Mouse (Mus musculus): ENCODE measurements around the gene Camkk1. TPM values are rescaled to one million over a fixed set of nuclear protein-coding genes. Genes with fewer than 3 reads are reported as not detected.

Camkk1 gene
- polyA plus RNA-seq, 1 experiment, result 90.0 TPM

DNA sequence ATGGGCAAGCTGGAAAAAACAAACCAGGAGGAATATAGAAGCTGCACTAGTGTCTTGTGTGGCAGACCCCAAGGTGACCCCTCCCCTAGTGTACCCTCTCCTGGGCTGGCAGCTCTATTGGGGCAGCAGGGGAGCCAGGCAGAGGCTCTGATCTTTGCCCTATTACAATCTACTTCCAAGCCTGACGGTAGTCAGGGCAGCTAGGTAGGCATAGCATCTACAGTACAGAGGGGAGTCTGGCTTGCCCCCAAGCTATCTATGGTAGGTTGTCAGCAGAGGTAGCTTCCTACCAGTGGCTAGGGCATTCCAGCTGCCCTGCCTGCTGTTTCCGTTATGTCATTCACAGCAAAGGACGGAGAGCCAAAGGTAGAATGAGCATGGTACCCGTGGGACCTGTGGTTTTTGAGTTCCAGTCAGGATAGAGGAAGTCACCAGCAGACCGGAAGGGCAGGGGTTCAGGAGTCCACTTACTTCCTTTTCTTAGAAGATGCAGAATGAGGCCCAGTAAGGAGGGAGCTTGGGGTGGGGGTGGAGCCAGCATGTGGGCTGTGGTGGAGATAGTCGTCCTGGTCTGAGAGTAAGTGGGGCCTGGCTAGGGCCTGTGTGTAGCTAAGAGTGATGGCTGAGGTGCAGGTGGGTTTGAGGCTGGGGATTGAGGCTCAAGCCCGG lies 5.6 kb downstream of the Camkk1 start:
- TF ChIP-seq POLR2A (IDR thresholded peaks at IDR 0.05; ENCODE audit: extremely low read depth, insufficient read depth, low read length), result no peak
- no peak for TF ChIP-seq CTCF (IDR thresholded peaks at IDR 0.05; ENCODE audit: extremely low read depth, insufficient read depth, low read length)
- Histone ChIP-seq H3K4me1 (ENCODE audit: control insufficient read depth, insufficient read depth, low read length) (peaks cover 14% of the 10 kb centered on the region), H3K27ac (ENCODE audit: insufficient read depth, low read length) (no peak overlapping the region), H3K4me3 (ENCODE audit: insufficient read depth, low read length) (no peak overlapping the region)

DNA sequence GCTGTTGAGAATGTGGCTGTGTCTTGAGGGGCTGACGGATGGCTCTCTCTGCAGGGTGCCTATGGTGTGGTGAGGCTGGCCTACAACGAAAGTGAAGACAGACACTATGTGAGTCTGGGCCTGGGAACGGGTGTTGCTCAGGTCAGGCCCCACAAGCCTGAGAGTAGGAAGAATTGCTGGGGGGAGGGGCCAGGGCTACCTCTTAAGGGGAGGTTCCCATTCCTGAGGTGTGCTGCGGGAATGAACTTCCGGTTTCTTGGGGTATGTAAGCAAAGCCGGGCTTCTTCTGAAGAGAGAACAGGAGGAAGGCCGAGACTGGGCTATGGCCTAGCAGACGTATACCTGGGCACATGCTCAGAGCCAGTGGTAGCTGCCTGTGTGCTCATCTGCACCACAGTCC lies 8.2 kb downstream of the Camkk1 start:
- no peak for TF ChIP-seq POLR2A (IDR thresholded peaks at IDR 0.05; ENCODE audit: extremely low read depth, insufficient read depth, low read length)
- no peak for TF ChIP-seq CTCF (IDR thresholded peaks at IDR 0.05; ENCODE audit: extremely low read depth, insufficient read depth, low read length)
- H3K4me3 ChIP-seq (ENCODE audit: insufficient read depth, low read length), result no peak overlapping the region
- no peak overlapping the region for H3K27ac ChIP-seq (ENCODE audit: insufficient read depth, low read length)
- H3K4me1 ChIP-seq (ENCODE audit: control insufficient read depth, insufficient read depth, low read length), result peaks cover 11% of the 10 kb centered on the region; the same call in 1 of the 2 replicates

DNA sequence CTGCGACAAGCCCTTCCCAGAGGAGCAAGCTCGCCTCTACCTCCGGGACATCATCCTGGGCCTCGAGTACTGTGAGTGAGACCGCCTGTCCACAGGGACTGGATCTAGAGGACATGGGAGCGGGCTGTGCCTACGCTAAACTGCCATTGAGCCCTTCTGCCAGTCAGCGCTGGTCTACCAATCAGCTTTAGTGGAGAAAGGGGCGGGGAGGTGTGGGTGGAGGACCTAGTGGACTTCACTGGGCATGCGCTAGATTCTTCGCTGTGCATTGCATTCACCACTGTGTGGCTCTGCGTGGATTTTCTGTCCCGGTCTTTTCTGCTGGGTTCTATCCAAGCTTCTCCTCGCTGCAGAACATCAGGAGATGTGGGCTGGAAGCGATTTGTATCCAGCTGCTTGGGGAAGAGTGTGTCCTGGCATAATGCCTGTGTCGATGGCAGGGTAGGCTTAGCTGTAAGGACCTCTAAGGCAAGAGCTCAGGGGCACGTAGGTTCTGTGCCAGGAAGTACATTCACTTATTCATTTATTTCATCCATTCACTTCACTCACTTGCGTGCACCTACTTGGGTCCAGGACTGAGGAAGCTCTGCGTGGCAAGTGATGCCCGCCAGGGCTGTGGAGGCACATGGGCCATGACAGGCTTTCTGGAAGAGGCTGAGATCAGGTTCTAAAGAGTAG lies 12.2 kb downstream of the Camkk1 start:
- TF ChIP-seq CTCF (IDR thresholded peaks at IDR 0.05; ENCODE audit: extremely low read depth, insufficient read depth, low read length) (no peak), POLR2A (IDR thresholded peaks at IDR 0.05; ENCODE audit: extremely low read depth, insufficient read depth, low read length) (0 out of 2 replicates have a peak, but pooled peaks have one; percentile 36)
- Histone ChIP-seq H3K4me3 (ENCODE audit: insufficient read depth, low read length) (peak overlapping the region; percentile 1; the same call in 1 of the 2 replicates), H3K27ac (ENCODE audit: insufficient read depth, low read length) (no peak overlapping the region), H3K4me1 (ENCODE audit: control insufficient read depth, insufficient read depth, low read length) (0 out of 2 replicates have a peak, but pooled peaks cover 4% of the 10 kb centered on the region)

DNA sequence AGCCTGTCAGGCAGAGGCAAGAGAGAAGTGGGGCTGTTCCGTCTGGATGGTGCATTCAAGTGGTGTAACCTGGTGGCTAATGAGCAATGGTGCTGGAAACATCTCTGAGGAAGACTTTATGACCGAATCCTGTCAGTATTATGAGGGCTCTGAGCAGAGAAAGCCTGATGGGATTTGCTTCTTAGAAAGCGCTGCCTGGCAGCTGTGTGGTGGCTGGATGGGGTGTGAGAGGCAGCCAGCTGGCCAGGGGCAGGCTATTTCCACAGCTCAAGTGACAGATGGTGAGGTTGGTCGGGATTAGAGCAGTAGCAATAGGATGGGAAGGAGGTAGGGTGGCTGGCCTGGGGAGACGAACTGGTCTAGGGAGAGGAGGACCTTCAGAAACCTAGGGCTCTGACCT lies 12.7 kb downstream of the Camkk1 start:
- 0 out of 2 replicates have a peak, but pooled peaks cover 4% of the 10 kb centered on the region for H3K4me1 ChIP-seq (ENCODE audit: control insufficient read depth, insufficient read depth, low read length)
- no peak for TF ChIP-seq CTCF (IDR thresholded peaks at IDR 0.05; ENCODE audit: extremely low read depth, insufficient read depth, low read length)
- no peak for TF ChIP-seq POLR2A (IDR thresholded peaks at IDR 0.05; ENCODE audit: extremely low read depth, insufficient read depth, low read length)
- no peak overlapping the region for H3K4me3 ChIP-seq (ENCODE audit: insufficient read depth, low read length)
- H3K27ac ChIP-seq (ENCODE audit: insufficient read depth, low read length), result no peak overlapping the region

DNA sequence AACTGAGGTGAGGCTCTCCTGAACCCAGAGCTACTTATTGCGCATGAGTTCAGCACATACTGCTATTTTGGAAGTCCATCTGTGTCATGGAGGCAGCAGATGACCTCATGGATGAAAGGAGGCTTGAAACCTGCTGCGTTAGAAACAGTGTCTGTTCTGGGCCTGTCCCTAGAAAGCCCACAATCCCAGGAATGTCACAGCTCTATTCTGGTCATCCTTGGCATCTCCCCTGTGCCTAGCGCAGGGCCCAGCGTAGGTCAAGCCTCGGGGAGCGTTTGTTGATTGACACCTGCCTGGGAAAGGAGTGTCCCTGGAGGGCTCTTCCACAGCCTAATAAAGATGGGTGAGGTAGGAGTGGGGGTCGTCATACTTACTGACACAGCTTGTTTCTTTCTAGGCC lies 17.3 kb downstream of the Camkk1 start:
- Histone ChIP-seq H3K27ac (ENCODE audit: insufficient read depth, low read length) (no peak overlapping the region), H3K4me1 (ENCODE audit: control insufficient read depth, insufficient read depth, low read length) (0 out of 2 replicates have a peak, but pooled peaks cover 1% of the 10 kb centered on the region), H3K4me3 (ENCODE audit: insufficient read depth, low read length) (no peak overlapping the region)
- TF ChIP-seq POLR2A (IDR thresholded peaks at IDR 0.05; ENCODE audit: extremely low read depth, insufficient read depth, low read length), result no peak
- TF ChIP-seq CTCF (IDR thresholded peaks at IDR 0.05; ENCODE audit: extremely low read depth, insufficient read depth, low read length), result no peak

DNA sequence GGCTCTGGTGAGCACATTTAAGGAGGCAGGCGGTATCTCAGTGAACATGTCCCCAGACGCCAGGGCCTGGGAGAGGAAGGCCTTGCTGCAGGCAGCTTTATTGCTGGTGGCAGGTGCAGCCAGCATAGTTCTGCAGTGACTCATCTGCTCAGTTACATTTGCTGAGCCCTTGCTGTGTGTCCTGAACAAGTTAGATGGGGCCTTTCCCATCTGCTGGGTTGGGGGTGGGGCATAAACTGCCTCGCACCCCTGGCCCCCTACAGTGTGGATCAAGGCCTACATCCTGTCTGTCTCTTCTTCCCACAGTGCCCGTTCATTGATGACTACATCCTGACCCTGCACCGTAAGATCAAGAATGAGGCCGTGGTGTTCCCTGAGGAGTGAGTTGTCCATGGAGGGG lies 18.1 kb downstream of the Camkk1 start:
- Histone ChIP-seq H3K4me3 (ENCODE audit: insufficient read depth, low read length) (no peak overlapping the region), H3K27ac (ENCODE audit: insufficient read depth, low read length) (no peak overlapping the region), H3K4me1 (ENCODE audit: control insufficient read depth, insufficient read depth, low read length) (no peaks in the 10 kb centered on the region)
- TF ChIP-seq POLR2A (IDR thresholded peaks at IDR 0.05; ENCODE audit: extremely low read depth, insufficient read depth, low read length), result no peak
- TF ChIP-seq CTCF (IDR thresholded peaks at IDR 0.05; ENCODE audit: extremely low read depth, insufficient read depth, low read length), result no peak

DNA sequence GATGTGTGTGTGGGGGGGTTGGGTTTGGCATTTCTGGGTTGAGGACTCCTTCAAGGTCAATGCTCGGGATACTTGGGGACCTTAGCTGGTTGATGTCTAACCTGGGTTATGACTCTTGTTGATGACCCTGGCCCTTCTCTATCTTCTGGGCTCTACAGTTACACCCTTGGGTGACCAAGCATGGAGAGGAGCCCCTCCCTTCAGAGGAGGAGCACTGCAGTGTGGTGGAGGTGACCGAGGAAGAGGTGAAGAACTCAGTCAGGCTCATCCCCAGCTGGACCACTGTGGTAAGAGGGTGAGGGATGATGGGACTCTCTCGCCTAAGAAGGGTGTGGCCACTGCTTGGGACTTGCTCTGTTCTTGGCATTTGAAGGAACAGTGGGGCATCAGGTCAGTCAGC lies 18.9 kb downstream of the Camkk1 start:
- no peak overlapping the region for H3K27ac ChIP-seq (ENCODE audit: insufficient read depth, low read length)
- TF ChIP-seq CTCF (IDR thresholded peaks at IDR 0.05; ENCODE audit: extremely low read depth, insufficient read depth, low read length), result no peak
- no peak for TF ChIP-seq POLR2A (IDR thresholded peaks at IDR 0.05; ENCODE audit: extremely low read depth, insufficient read depth, low read length)
- H3K4me1 ChIP-seq (ENCODE audit: control insufficient read depth, insufficient read depth, low read length), result no peaks in the 10 kb centered on the region
- H3K4me3 ChIP-seq (ENCODE audit: insufficient read depth, low read length), result no peak overlapping the region

DNA sequence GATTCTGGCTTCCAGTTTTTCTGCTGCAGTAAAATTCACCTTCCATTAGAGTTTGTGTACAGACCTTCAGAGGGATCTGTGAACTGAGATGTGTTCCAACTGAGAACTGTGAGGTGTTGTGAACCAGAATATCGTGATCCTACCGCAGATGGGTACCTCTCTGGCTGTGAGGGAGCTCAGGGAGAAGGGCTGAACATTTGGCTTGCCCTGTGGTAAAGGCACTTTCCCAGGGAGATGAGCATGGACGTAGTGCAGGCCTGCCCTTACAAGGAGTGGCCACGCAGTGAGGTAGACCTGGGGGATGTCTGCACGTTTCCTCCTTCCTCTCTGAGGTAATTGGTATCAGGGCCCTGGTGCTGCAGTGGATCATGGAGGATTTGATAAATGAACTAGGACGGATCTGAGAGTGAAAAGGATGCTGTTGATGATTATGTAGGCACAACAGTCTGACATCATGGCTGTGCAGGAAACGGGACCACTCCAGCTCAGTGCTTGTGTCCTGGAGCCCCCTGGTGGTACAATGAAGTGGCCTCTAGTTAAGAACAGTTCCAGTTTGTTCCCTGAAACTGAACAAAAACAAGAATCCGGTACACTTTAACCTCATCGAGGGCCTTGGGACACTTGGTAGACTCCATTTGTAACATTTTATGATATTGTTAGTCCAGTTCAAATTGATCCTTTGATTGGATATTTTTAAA lies 20.4 kb downstream of the Camkk1 start:
- TF ChIP-seq POLR2A (IDR thresholded peaks at IDR 0.05; ENCODE audit: extremely low read depth, insufficient read depth, low read length) (no peak), CTCF (IDR thresholded peaks at IDR 0.05; ENCODE audit: extremely low read depth, insufficient read depth, low read length) (peak; percentile 67)
- Histone ChIP-seq H3K4me3 (ENCODE audit: insufficient read depth, low read length) (no peak overlapping the region), H3K27ac (ENCODE audit: insufficient read depth, low read length) (no peak overlapping the region), H3K4me1 (ENCODE audit: control insufficient read depth, insufficient read depth, low read length) (no peaks in the 10 kb centered on the region)

DNA sequence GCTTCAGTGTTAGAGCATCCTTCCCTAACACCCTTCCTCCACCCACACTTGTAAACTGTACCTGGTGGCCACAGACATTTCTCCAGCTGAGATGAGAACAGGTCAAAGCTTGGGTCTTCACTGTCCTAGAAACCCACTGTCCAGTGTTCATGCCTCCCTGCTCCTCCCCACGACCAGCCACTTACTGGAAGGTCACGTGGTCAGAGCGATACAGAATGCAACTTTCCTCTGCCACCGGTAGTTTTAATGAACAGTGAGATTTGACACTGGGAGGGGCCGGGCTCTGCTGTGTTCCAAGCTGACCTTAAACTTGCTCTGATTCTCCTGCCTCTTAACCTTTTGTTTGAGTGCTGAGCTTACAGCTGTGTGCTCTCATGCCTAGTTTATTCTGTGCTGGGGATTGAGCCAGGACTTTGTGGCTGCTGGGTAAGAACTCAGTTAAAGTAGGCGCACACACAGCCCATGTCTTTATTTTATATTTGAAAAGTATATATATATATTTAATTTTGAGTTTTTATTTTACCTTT lies 25.5 kb downstream of the Camkk1 start:
- H3K27ac ChIP-seq (ENCODE audit: insufficient read depth, low read length), result no peak overlapping the region
- no peaks in the 10 kb centered on the region for H3K4me1 ChIP-seq (ENCODE audit: control insufficient read depth, insufficient read depth, low read length)
- H3K4me3 ChIP-seq (ENCODE audit: insufficient read depth, low read length), result no peak overlapping the region
- TF ChIP-seq CTCF (IDR thresholded peaks at IDR 0.05; ENCODE audit: extremely low read depth, insufficient read depth, low read length), result no peak
- TF ChIP-seq POLR2A (IDR thresholded peaks at IDR 0.05; ENCODE audit: extremely low read depth, insufficient read depth, low read length), result no peak
